ENCODE assay signal across 9 mouse cellular contexts in the genomic region with DNA sequence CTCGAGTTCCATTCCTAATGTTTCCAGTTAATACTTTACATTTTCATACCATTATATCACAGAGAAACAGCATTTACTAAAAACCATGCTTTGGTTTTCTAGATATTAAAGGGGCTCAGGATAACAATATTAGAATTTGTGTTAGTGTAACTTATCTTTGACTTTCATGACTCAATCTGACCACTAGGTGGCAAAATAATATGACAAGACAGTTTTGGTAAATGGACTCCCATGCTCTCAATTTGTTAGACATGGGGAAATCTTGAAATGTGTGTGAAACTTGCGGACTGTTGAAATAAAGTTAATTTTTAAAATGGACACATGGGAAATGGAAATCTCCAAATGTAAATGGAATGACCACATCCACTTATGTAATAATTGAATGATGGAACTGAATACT.
DNase-seq lines count a peak whose midpoint lies in the region; ATAC-seq and TF ChIP-seq lines count a peak whose summit lies in the region.
"Had no signal": no experiment of that assay in that cellular context is flagged by ENCODE, and none has a peak within 500 bp of the region (broad histone marks: within the 10 kb centered on the region; RNA-seq: fewer than 3 reads in every experiment).

No protein-coding gene starts in this region.

- intact Hi-C loops in left cerebral cortex, postnatal 25 days (cut with DNase I), result loop anchor here (10.0 kb wide), 1 partner anchor 212 kb away; a partner anchor contains a TSS

- no peak overlapping the region for H3K27ac ChIP-seq in kidney, adult 2 months (ENCODE audit: insufficient read depth, low read depth, low read length)
- H3K27ac ChIP-seq in kidney, embryonic 15.5 days, result no peak overlapping the region
- H3K27ac ChIP-seq in ES-E14 (ENCODE audit: insufficient read depth, low read depth, low read length, poor library complexity, severe bottlenecking), result no peak overlapping the region
- no peak overlapping the region for H3K27ac ChIP-seq in embryonic facial prominence, embryonic 14.5 days (replicated peaks; ENCODE audit: low read depth, low read length)
- H3K27ac ChIP-seq: embryonic facial prominence, embryonic 15.5 days had no signal

- WGBS in kidney, adult 2 months, result 66% methylated on average over 2 of the region's 2 CpGs
- WGBS in kidney, embryonic 15.5 days, result 82% methylated on average over 2 of the region's 2 CpGs
- 69% methylated on average over 2 of the region's 2 CpGs for WGBS in embryonic facial prominence, embryonic 14.5 days

- no peak overlapping the region for H3K9ac ChIP-seq in kidney, embryonic 15.5 days
- H3K9ac ChIP-seq in ES-E14 (ENCODE audit: insufficient read depth, low read depth, low read length, poor library complexity, severe bottlenecking), result no peak overlapping the region
- H3K9ac ChIP-seq in embryonic facial prominence, embryonic 14.5 days (ENCODE audit: low read depth, low read length), result no peak overlapping the region
- H3K9ac ChIP-seq: embryonic facial prominence, embryonic 15.5 days had no signal

- TF ChIP-seq POLR2A in kidney, adult 2 months (IDR thresholded peaks at IDR 0.05; ENCODE audit: low read depth, low read length), result no peak

- H3K36me3 ChIP-seq in kidney, adult 2 months (ENCODE audit: control insufficient read depth, insufficient read depth, low read length), result no peaks in the 10 kb centered on the region
- H3K36me3 ChIP-seq in kidney, embryonic 15.5 days, result no peaks in the 10 kb centered on the region
- H3K36me3 ChIP-seq in ES-E14 (ENCODE audit: control insufficient read depth, insufficient read depth, low read length, poor library complexity, severe bottlenecking), result no peaks in the 10 kb centered on the region
- no peaks in the 10 kb centered on the region for H3K36me3 ChIP-seq in embryonic facial prominence, embryonic 14.5 days (ENCODE audit: control insufficient read depth, insufficient read depth, low read length)
- H3K36me3 ChIP-seq: embryonic facial prominence, embryonic 15.5 days had no signal

- DNase-seq in kidney, adult 2 months, result peak; percentile 5
- DNase-seq in 416B (ENCODE audit: low read depth) (peak; percentile 53), ES-E14 (ENCODE audit: low read depth, low spot score) (peak; percentile 19)
- peak; percentile 47 for DNase-seq in embryonic facial prominence, embryonic 14.5 days (ENCODE audit: low spot score)
- DNase-seq in left cerebral cortex, postnatal 25 days (ENCODE audit: low spot score in 2 of 2), result no peak
- DNase-seq in layer of hippocampus, adult 8-10 months (ENCODE audit: low spot score in 2 of 2), result no peak
- DNase-seq: adrenal gland, adult 2 months had no signal

- no peak for TF ChIP-seq CTCF in kidney, adult 2 months (conservative IDR thresholded peaks at IDR 0.05; ENCODE audit: insufficient read depth, insufficient read length, low read depth, low read length)

- H3K4me2 ChIP-seq in kidney, embryonic 15.5 days, result no peak overlapping the region
- H3K4me2 ChIP-seq in embryonic facial prominence, embryonic 14.5 days (ENCODE audit: low read depth, low read length), result no peak overlapping the region
- H3K4me2 ChIP-seq: embryonic facial prominence, embryonic 15.5 days had no signal

- no peaks in the 10 kb centered on the region for H3K9me3 ChIP-seq in kidney, embryonic 15.5 days (replicated peaks)
- no peaks in the 10 kb centered on the region for H3K9me3 ChIP-seq in ES-E14 (ENCODE audit: control insufficient read depth, insufficient read depth, low read depth, low read length)
- no peaks in the 10 kb centered on the region for H3K9me3 ChIP-seq in embryonic facial prominence, embryonic 14.5 days (ENCODE audit: control insufficient read depth, low read length)
- H3K9me3 ChIP-seq: embryonic facial prominence, embryonic 15.5 days had no signal

- no peaks in the 10 kb centered on the region for H3K4me1 ChIP-seq in kidney, adult 2 months (ENCODE audit: control insufficient read depth, insufficient read depth, low read length)
- H3K4me1 ChIP-seq in kidney, embryonic 15.5 days, result no peaks in the 10 kb centered on the region
- no peaks in the 10 kb centered on the region for H3K4me1 ChIP-seq in ES-E14 (ENCODE audit: control insufficient read depth in 2 of 2, insufficient read depth in 2 of 2, low read length in 2 of 2, poor library complexity in 1 of 2)
- no peaks in the 10 kb centered on the region for H3K4me1 ChIP-seq in embryonic facial prominence, embryonic 14.5 days (ENCODE audit: control insufficient read depth, insufficient read depth, low read length)
- H3K4me1 ChIP-seq: embryonic facial prominence, embryonic 15.5 days had no signal

- H3K4me3 ChIP-seq in kidney, adult 2 months (ENCODE audit: insufficient read depth, low read depth, low read length), result no peak overlapping the region
- H3K4me3 ChIP-seq in kidney, embryonic 15.5 days (replicated peaks), result no peak overlapping the region
- no peak overlapping the region for H3K4me3 ChIP-seq in ES-E14 (ENCODE audit: insufficient read depth in 1 of 2, low read depth in 1 of 2, low read length in 2 of 2, poor library complexity in 1 of 2, severe bottlenecking in 1 of 2)
- no peak overlapping the region for H3K4me3 ChIP-seq in embryonic facial prominence, embryonic 14.5 days (ENCODE audit: low read depth, low read length)
- H3K4me3 ChIP-seq: embryonic facial prominence, embryonic 15.5 days had no signal

- in situ Hi-C loops in ES-E14 (cut with MboI; ENCODE audit: low sequenced_read_pairs in 2 of 2, unreplicated experiment in 2 of 2), result no loop called here

- ATAC-seq in kidney, embryonic 15.5 days (replicated peaks; ENCODE audit: low FRiP score), result no peak
- no peak for ATAC-seq in embryonic facial prominence, embryonic 14.5 days (ENCODE audit: low read depth)

- H3K27me3 ChIP-seq in kidney, adult 2 months (replicated peaks; ENCODE audit: control insufficient read depth, insufficient read depth, low read length), result no peaks in the 10 kb centered on the region
- no peaks in the 10 kb centered on the region for H3K27me3 ChIP-seq in kidney, embryonic 15.5 days
- no peaks in the 10 kb centered on the region for H3K27me3 ChIP-seq in embryonic facial prominence, embryonic 14.5 days (replicated peaks; ENCODE audit: control insufficient read depth, insufficient read depth, low read length)
- H3K27me3 ChIP-seq: embryonic facial prominence, embryonic 15.5 days had no signal

TF ChIP-seq in ES-E14, 5 proteins besides CTCF, POLR2A, EP300 and RAD21:
- TF ChIP-seq ZNF384 (IDR thresholded peaks at IDR 0.05; ENCODE audit: low read depth, low read length) (no peak), ZC3H11A (IDR thresholded peaks at IDR 0.05; ENCODE audit: borderline replicate concordance, low read depth, low read length) (peak; percentile 24; the same call in 1 of the 2 replicates), CHD2 (IDR thresholded peaks at IDR 0.05; ENCODE audit: low read depth, low read length) (no peak), MAFK (IDR thresholded peaks at IDR 0.05; ENCODE audit: insufficient read depth, low read depth, low read length) (peak; percentile 71)

Comparison
In these comparisons a context has a peak if more than half of its experiments do, and no peak if none do; other contexts are left out.
1. DNase-seq: peak in kidney, adult 2 months (single experiment), 416B (single experiment), ES-E14 (single experiment) and embryonic facial prominence, embryonic 14.5 days (single experiment); none in left cerebral cortex, postnatal 25 days (0 of 2) and layer of hippocampus, adult 8-10 months (0 of 2).